Mouse (Mus musculus): ENCODE measurements at regions not wholly inside any gene's neighbourhood (a gene's known extent, or its start where the extent isn't known, plus 50 kb on each side); places are given as distances from the start of the nearest gene placed in this dataset.

GRCm38 (mm10) chr15:68344652-68345051 is 1843.9 kb upstream of the Lrrc6 start:
- H3K27ac ChIP-seq (ENCODE audit: low read length): no peak overlapping the region
- 95% methylated on average over 3 of the region's 3 CpGs for WGBS
- H3K27me3 ChIP-seq (replicated peaks; ENCODE audit: control insufficient read depth, insufficient read depth, low read length): no peaks in the 10 kb centered on the region
- H3K36me3 ChIP-seq (ENCODE audit: control insufficient read depth, insufficient read depth): no peaks in the 10 kb centered on the region; the same call in 1 of the 2 replicates
- no peaks in the 10 kb centered on the region for H3K4me1 ChIP-seq (replicated peaks; ENCODE audit: control insufficient read depth, insufficient read depth, low read length)
- no peak for ATAC-seq
- no peak overlapping the region for H3K4me2 ChIP-seq (ENCODE audit: low read length)
- no peaks in the 10 kb centered on the region for H3K9me3 ChIP-seq (ENCODE audit: control insufficient read depth, low read length)
- H3K9ac ChIP-seq (replicated peaks; ENCODE audit: low read depth, low read length): no peak overlapping the region
- H3K4me3 ChIP-seq (replicated peaks; ENCODE audit: low read length): no peak overlapping the region

- Histone ChIP-seq H3K27me3 (replicated peaks; ENCODE audit: control insufficient read depth, insufficient read depth, low read length) (no peaks in the 10 kb centered on the region), H3K4me3 (replicated peaks; ENCODE audit: low read length) (no peak overlapping the region), H3K4me2 (ENCODE audit: low read length) (no peak overlapping the region), H3K27ac (ENCODE audit: low read length) (no peak overlapping the region), H3K9me3 (ENCODE audit: control insufficient read depth, low read length) (no peaks in the 10 kb centered on the region), H3K9ac (replicated peaks; ENCODE audit: low read depth, low read length) (no peak overlapping the region), H3K4me1 (replicated peaks; ENCODE audit: control insufficient read depth, insufficient read depth, low read length) (no peaks in the 10 kb centered on the region), H3K36me3 (ENCODE audit: control insufficient read depth, insufficient read depth) (no peaks in the 10 kb centered on the region; the same call in 1 of the 2 replicates)
- 95% methylated on average over 1 of the region's 1 CpGs for WGBS
- no peak for ATAC-seq
These were observed 1841.8 kb upstream of the Lrrc6 start for GRCm38 (mm10) chr15:68342542-68342941.

- Histone ChIP-seq H3K4me2 (ENCODE audit: low read length) (no peak overlapping the region), H3K4me3 (replicated peaks; ENCODE audit: low read length) (no peak overlapping the region), H3K9ac (replicated peaks; ENCODE audit: low read depth, low read length) (no peak overlapping the region), H3K4me1 (replicated peaks; ENCODE audit: control insufficient read depth, insufficient read depth, low read length) (no peaks in the 10 kb centered on the region), H3K27ac (ENCODE audit: low read length) (no peak overlapping the region), H3K36me3 (ENCODE audit: control insufficient read depth, insufficient read depth) (no peaks in the 10 kb centered on the region; the same call in 1 of the 2 replicates), H3K9me3 (ENCODE audit: control insufficient read depth, low read length) (no peaks in the 10 kb centered on the region), H3K27me3 (replicated peaks; ENCODE audit: control insufficient read depth, insufficient read depth, low read length) (no peaks in the 10 kb centered on the region)
- WGBS: 86% methylated on average over 5 of the region's 5 CpGs
- ATAC-seq: no peak
These were observed 1840.3 kb upstream of the Lrrc6 start for GRCm38 (mm10) chr15:68341056-68341455.

GRCm38 (mm10) chr15:68337264-68337663 is 1836.6 kb upstream of the Lrrc6 start:
- H3K9ac ChIP-seq (replicated peaks; ENCODE audit: low read depth, low read length): no peak overlapping the region
- ATAC-seq: no peak
- H3K27ac ChIP-seq (ENCODE audit: low read length): no peak overlapping the region
- no peaks in the 10 kb centered on the region for H3K4me1 ChIP-seq (replicated peaks; ENCODE audit: control insufficient read depth, insufficient read depth, low read length)
- H3K4me2 ChIP-seq (ENCODE audit: low read length): no peak overlapping the region
- no peaks in the 10 kb centered on the region for H3K27me3 ChIP-seq (replicated peaks; ENCODE audit: control insufficient read depth, insufficient read depth, low read length)
- no peak overlapping the region for H3K4me3 ChIP-seq (replicated peaks; ENCODE audit: low read length)
- H3K9me3 ChIP-seq (ENCODE audit: control insufficient read depth, low read length): no peaks in the 10 kb centered on the region
- no peaks in the 10 kb centered on the region; the same call in 1 of the 2 replicates for H3K36me3 ChIP-seq (ENCODE audit: control insufficient read depth, insufficient read depth)
- WGBS: 82% methylated on average over 2 of the region's 2 CpGs

DNA sequence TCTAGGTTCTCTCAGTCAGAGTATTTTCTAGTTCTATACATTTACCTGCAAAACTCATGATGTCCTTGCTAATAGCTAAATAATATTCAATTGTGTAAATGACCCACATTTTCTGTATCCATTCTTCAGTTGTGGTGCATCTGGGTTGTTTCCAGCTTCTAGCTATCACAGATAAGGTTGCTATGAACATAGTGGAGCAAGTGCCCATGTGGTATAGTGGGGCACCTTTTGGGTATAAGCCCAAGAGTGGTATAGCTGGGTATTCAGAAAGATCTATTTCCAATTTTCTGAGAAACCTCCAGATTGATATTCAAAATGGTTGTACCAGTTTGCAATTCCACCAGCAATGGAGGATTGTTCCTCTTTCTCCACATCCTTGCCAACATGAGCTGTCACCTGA is 1835.1 kb upstream of the Lrrc6 start:
- H3K27ac ChIP-seq (ENCODE audit: low read length): no peak overlapping the region
- no peaks in the 10 kb centered on the region for H3K4me1 ChIP-seq (replicated peaks; ENCODE audit: control insufficient read depth, insufficient read depth, low read length)
- no peak overlapping the region for H3K4me3 ChIP-seq (replicated peaks; ENCODE audit: low read length)
- H3K9me3 ChIP-seq (ENCODE audit: control insufficient read depth, low read length): no peaks in the 10 kb centered on the region
- no peak overlapping the region for H3K4me2 ChIP-seq (ENCODE audit: low read length)
- no peak overlapping the region for H3K9ac ChIP-seq (replicated peaks; ENCODE audit: low read depth, low read length)
- no peaks in the 10 kb centered on the region; the same call in 1 of the 2 replicates for H3K36me3 ChIP-seq (ENCODE audit: control insufficient read depth, insufficient read depth)
- H3K27me3 ChIP-seq (replicated peaks; ENCODE audit: control insufficient read depth, insufficient read depth, low read length): no peaks in the 10 kb centered on the region
- no peak for ATAC-seq

- Histone ChIP-seq H3K27me3 (replicated peaks; ENCODE audit: control insufficient read depth, insufficient read depth, low read length) (no peaks in the 10 kb centered on the region), H3K27ac (ENCODE audit: low read length) (no peak overlapping the region), H3K4me2 (ENCODE audit: low read length) (no peak overlapping the region), H3K9ac (replicated peaks; ENCODE audit: low read depth, low read length) (no peak overlapping the region), H3K36me3 (ENCODE audit: control insufficient read depth, insufficient read depth) (no peaks in the 10 kb centered on the region), H3K4me1 (replicated peaks; ENCODE audit: control insufficient read depth, insufficient read depth, low read length) (no peaks in the 10 kb centered on the region), H3K4me3 (replicated peaks; ENCODE audit: low read length) (no peak overlapping the region), H3K9me3 (ENCODE audit: control insufficient read depth, low read length) (no peaks in the 10 kb centered on the region)
- ATAC-seq: no peak
- WGBS: 93% methylated on average over 1 of the region's 1 CpGs
These were observed 1815.4 kb upstream of the Lrrc6 start for GRCm38 (mm10) chr15:68316116-68316515.

MicroRNAs in the stretch of these regions (microRNA counts, 519-probe panel; counts per million panel counts)
- microRNA mmu-miR-30b (3,476 counts per million, percentile 87 among the panel's probes with 10 or more counts), microRNA mmu-miR-30d (3,256 counts per million, percentile 83 among the panel's probes with 10 or more counts)

Small RNA genes in the stretch of these regions (microRNA-seq; reads per million reads assigned to microRNA genes)
- 132 reads per million, percentile 58 among the genes with 10 or more reads in this experiment for gene Mir30b
- gene Mir30d: 7,878 reads per million, percentile 94 among the genes with 10 or more reads in this experiment
